Mouse (Mus musculus): ENCODE measurements at regions not wholly inside any gene's neighbourhood (a gene's known extent, or its start where the extent isn't known, plus 50 kb on each side); places are given as distances from the start of the nearest gene placed in this dataset.

DNA sequence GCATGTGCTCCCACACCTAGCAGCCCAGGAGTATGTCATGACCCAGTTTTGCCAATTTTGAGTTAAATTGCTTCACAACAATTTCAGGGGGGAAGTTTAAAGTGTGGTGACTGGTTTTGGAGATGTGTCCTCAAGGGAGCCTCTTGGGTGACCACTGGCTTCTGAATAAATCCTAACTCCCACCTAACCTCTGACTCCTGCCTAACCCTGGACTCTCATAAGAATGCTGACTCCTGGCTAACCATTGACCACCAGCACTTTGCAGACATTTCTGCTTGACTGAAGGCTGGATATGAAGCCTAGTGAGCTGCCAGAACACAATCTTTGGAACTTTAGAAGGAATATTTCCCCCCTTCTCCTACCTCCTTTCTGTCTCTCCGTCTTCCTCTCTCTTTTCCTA, 133.3 kb upstream of the Tmpo start:
- no peak for DNase-seq (ENCODE audit: extremely low spot score)

DNA sequence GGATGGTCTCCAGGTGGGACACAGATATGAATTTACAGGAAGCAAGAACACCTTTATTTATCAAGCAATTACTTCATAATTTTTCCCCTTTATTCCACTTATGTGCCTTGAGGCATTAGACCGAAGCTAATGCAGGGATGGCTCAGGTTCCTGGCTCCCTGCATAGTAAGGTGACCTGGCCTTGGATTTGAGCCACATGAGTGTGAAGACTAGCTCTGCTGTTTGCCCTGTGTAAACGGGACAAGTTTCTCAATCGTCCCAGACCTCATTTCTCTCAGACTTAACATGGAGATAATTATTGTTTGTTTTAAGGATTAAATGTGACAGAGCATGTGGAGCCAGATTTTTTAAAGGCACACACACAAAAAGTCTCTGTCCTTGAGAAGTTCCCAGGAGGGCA, 132.2 kb upstream of the Tmpo start:
- DNase-seq (ENCODE audit: extremely low spot score) = no peak

DNA sequence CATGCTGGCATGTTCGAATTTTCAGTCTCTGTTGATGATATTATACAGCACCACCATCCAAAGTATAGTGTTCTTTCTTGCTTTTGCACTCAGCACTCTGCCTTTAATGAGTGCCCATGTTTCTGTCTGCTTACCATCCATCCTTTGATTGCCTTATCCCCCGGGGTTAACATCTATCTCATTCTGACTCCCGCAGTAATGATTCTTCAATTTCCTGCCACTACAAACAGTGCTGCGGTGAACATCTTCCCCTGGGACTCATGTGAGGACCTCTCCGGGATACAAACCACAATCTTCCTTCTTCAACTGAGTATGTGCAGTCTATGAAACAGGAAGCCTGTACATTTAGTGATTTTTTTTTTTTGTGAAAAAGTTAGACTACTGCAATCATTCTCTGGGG, 131.8 kb upstream of the Tmpo start:
- no peak for DNase-seq (ENCODE audit: extremely low spot score)

DNA sequence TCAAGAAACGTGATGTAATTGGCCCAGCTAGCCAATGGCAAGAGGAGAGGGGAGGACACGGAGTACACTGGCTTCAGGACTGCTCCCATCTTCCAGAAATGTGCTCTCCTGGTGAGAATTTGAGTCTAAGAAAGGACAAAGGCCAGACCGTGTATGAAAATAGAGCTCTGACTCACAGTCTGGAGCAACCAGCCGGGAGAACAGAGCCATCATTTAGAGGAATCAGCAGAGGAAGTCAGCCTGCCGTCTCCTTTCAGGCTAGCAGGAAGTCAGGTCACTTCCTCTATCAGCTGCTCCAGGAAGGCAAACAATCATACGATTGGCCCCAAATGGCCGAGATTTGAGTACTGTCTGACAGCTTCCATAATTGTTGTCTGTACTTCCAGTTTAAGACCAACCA, 119.0 kb upstream of the Tmpo start:
- no peak for DNase-seq (ENCODE audit: extremely low spot score)

DNA sequence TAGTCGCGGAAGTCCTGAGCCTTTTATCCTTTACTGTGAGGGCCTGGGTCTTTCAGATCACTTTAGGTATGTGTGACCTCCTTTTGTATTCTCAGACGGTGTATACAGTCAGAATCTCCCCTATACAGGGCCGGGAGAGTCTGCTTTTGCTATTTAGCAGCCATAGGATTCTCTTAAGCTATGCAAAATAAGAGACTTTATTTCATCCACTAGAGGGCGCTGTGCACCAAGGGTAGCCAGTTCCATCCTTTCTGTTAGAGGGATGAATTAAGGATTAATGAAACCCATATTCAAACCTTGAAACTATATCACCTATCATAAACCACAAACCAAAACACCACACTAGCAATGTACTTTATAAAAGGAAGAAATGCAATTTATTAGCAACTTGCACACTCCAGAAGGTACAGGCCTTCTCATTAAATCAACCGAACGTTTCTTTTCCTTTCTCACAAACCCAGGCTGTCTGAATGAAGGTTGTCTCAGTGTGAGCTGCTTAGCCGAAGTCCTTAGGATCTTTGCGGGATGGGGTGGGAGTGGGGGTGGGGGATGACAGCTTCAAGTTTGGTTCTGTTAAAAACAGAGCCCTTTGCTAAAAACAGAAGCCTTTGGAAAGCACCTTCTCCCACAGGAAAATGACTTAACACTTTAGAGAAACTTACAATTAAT, 116.8 kb upstream of the Tmpo start:
- peak; percentile 74 for DNase-seq (ENCODE audit: extremely low spot score)

DNA sequence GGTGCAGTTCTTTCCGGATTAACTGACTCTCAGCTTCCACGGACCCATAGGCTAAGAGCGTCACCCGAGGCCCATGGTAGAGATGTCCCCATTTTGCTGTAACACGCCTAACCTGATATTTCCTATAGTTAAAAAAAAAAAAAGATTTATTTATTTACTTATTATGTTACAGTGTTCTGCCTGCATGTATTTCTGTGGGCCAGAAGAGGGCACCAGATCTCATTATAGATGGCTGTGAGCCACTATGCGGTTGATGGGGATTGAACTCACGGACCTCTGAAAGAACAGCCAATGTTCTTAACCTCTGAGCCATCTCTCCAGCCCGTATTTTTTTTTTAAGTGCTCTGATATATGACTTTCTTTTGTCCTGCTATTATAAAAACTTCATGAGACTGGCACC, 114.2 kb upstream of the Tmpo start:
- no peak for DNase-seq (ENCODE audit: extremely low spot score)

DNA sequence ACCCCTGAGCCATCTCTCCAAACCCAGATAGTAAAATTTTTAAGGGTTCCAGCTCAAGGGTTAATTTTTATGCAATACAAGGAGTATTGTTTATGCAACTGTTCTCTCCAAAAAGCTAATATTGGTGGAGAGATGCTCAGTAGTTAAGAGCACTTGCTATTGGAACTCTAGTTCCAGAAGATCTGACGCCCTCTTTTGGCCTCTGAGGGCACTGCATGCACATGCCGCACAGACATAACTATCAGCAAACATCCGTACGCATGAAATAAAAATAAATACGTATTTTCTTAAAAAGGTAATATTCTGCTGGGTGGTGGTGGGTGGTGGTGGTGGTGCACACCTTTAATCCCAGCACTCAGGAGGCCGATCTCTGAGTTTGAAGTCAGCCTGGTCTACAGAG, 112.1 kb upstream of the Tmpo start:
- DNase-seq (ENCODE audit: extremely low spot score) = no peak

DNA sequence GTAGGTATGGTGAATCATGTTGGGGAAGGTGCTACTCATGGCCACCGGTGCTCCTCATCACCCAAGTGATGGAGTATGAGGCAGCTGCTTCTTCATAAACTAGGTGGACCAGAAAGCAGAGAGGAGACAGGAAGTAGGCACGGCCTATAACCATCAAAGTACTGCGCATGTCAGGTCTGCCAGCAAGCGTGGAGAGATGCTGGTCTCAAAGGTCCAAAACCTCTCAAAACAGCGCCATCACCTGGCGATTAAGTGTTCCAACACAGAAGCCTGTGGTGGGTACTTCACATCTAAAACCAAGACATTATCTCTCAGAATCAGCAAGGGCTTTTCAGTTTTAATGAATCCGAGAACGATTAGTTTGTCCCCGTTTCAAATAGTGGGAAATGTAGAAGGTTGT, 103.1 kb upstream of the Tmpo start:
- DNase-seq (ENCODE audit: extremely low spot score) = no peak

DNA sequence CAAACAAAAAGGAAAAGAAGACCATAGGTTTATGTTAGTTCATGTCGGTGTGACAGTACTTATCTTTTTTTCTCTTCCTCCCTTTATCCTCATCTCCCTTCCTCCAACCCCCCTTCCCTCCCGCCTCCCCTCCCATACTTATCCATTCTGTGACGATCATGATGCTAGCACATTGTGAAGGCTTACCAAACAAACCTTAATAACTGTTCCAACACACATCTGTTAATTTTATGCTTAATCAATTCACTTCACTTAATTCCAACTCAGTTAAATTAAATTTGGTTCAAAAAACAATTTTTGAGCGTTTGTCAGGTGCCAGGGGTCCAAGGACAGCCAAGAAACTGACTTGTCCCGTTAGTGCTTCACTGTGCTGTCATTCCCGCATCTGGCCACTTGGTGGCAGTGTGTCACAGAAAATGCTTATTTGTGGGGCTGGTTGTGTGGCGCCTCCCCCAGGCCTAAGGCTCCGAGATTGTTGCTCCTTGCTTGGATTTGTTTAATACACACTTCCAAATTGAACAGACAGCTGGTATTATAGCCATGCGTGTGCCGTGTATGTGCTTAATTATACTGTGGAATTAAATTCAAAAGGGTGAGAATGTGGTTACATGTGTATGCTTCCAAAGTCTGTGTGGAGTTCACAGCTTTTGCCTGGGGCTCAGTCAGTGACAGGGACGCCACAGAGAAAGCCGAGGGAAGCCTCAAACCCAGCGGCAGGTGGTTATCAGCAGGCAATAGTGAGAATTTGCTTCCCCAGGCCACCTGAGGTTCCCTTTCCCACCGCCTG, 90.0 kb upstream of the Tmpo start:
- peak; percentile 92 for DNase-seq (ENCODE audit: extremely low spot score)

DNA sequence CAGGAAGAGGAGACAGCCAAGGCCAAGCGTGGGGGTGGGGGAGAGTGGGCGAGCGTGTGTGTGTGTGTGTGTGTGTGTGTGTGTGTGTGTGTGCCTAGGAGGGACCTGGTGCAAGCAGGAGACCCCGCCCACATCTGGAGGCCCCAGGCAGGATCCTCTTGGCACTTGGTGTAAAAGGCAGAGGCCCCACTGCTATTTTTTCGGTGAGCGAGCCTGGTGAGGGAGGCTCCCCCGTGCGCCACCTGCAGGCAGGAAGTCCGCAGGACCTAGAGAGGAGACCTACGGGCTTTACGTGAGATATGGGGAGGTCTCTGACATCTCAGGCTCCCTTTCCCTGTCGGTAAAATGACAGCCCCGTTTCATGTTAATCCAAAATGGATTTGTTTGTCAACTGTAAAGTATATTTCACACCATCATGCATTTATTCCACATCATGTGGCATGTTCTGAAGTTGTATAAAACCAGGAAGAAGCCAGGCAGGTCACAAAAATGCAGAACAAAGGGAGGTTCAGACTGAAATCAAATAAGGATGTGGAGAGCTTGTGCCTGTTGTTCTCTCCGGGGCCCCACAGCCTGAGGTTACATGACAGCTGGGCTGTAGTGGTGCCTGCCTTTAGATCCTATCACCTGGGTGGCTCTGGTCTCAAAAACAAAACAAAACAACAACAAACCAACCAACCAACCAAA, 89.3 kb upstream of the Tmpo start:
- peak; percentile 81 for DNase-seq (ENCODE audit: extremely low spot score)

DNA sequence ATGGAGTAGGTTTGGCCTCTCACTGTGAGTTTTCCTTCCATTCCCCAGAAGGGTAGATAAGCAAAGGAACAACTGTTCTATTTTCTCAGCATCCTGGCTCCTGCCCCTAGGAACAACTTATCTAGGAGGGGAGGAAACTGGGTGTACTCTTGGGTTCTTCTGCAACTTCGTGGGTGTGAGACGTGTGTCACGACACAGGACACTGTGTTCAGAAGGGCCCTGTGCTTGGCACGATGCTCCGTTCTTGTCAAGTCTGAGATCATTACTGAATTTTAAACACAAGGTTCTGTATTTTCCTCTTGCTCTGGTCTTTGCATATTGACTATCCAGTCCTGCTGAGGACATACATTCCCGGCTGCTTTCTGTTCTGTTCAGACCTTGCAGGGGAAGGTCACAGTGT, 86.8 kb upstream of the Tmpo start:
- no peak for DNase-seq (ENCODE audit: extremely low spot score)

DNA sequence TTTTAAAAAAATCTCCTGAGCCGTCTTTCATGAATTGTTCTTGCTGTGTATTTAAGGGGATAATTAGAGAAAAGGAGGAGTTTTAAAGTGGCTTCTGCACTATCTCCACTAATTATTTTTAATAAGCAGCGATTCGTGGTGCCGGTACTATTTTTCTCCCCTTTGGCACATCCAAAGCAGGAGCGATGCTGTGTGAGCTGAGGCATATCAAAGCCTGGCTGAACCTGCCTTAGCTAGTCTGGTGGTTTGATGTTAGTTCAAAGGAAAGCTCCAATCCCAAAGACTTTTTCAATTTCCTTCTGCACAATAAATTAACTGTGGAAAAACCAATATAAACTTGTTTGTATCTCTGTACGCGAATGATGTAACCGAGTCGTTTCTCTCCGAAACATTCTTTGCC, 79.3 kb upstream of the Tmpo start:
- DNase-seq (ENCODE audit: extremely low spot score) = no peak

DNA sequence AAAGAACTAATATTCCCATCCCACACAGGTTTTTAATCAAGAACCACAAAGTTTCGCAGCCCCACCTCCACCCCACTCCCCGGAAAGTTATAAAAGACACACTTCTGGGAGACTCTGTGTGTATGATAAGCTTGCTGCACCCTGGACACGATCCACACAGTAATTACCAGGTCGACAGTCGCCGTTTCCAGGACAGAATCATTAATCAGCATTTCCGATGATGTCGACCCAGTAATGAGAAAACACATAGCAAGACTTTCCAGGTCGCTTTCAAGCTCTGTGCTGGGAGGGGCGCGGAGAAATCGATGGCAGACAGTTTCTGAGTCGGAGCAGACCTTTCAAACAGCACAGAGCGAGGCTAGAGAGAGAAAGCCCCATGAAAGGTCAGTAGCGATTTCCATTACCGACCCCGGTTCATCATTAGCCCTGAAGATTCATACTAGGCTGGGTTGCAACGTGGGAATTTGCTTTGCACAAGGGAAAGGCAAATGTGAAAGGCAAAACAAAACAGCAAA, 68.6 kb upstream of the Tmpo start:
- DNase-seq (ENCODE audit: extremely low spot score) = no peak

DNA sequence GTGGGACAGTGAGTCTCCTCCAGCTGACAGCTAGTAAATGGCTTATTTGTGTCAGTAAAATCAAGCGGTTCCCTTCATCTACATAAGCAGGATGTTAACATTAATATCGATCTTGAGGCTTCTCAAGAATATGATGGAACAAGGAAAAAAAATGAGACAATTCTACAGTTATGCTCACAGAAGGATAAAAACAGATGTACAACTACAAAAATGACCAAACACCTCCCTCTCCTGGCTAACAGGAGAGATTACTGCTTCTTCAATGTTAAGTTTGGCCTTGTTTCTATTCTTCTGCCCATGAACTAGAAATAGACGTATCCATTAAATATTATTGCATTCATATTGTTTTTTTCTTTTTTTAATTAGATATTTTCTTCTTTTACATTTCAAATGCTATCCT, 63.2 kb upstream of the Tmpo start:
- DNase-seq (ENCODE audit: extremely low spot score) = no peak

DNA sequence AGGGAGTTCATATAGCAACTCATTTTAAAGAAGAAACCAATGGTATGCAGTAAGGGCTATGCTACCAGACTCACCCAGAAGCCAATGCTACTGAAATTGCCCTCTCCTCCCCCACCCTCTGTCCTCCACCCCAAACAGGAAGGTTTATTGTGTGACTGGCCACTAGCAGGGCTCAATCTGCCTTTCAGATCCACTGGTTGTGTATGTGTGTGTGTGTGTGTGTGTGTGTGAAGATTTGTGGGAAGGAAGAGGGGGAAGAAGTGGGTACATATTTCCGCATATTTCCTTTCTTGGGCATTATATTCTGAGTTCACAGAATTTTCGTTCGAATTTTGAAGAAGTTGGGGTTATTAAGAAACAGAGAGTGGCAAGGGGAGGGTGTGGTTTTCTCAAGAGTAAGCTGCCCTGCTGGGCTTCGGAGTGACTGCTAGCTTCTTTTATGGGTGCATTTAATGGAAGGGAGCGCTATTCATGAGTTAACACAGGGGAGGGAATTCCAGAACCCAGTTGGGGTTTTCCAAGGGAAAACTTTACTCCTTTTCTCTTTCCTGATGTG, 61.5 kb upstream of the Tmpo start:
- no peak for DNase-seq (ENCODE audit: extremely low spot score)

DNA sequence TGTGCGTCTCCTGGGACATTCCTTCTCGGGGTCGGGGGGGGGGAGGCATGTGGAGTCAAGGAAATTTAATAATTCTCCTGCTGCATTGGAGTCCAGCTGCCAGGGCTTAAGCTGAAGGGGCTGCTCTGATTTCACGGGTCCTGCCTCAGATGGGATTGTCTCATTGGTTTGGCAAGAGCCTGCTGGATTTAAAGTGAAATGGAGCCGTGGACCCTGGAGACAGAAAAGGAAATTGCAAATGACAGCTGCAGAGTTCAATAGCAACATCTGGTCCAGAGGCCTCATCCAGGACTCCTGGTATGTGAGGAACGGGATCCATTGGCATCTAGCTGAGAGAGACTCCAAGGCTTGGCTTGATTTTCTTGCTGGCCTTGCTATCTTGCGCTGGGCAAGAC, 60.5 kb upstream of the Tmpo start:
- peak; percentile 46 for DNase-seq (ENCODE audit: extremely low spot score)

DNA sequence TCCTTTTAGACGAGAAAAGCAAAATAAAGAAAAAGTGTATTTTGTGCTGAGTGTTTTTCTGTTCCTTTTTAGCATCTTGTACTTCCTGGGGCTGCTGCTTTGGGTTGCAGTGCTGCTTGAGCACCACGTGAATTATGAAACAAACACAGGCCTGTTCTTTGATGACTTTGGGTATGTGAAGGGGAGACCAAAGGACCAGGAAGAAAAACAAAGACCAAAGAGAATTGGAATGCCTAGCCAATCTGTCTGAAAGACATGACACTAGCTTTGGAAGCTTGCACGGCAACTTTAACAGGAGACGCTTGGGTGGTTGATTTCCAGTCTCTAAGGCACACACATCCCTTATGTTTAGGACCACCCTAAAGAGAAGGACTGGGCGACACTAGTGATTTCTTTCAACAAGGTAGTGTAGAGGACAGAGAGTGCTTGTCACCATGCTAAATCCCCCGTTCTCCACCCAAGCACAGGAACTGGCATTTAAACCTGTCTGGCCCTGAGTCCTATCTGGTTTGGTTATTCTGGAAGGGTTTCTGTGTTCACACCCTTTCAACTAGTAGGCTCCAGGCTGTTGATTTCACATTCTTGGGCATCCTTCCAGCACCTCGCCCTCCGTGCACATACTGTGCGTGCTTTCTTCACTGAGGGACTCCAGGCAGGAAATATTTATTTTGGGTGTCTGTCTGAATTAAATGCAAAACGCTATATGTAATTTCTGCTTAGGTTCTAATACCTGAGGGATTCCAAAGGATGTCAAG, 59.9 kb upstream of the Tmpo start:
- peak; percentile 19 for DNase-seq (ENCODE audit: extremely low spot score)

DNA sequence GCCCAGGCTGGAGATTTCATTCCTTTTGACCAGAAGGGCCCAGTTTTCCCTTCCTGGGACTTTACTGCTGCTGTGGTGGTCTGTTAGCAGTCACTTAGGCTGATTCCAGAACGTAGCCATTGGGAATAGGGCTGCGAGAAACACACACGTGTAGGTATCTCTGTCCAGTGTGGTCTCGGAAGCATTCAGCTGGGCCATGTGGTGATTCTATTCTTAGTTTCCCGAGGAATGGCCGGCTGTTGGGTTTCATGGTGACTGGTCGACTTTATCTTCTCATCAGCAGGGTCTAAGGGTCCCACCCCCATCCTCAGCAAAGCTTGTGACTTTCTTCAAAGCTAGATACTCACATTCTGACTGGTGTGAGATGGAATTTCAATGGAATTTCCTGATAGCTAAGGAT, 59.2 kb upstream of the Tmpo start:
- DNase-seq (ENCODE audit: extremely low spot score) = no peak

DNA sequence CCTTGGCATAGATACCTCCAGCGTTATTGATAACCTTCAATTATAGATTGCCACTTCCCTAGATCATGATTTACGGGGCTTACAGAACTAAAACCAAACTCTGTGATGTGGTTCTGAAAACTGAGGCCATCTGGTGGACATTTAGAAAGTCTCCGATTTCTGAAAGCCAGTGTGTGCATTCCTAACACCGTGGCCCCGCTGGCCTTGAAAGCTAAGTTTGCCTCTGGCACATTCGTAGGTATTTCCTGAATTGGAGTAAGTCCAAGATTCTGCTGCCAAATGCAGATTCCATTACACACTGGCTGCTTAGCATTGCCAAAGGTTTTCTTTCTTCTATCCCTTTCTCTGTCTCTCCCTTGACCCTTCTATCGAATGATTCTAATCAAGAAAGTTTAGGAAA, 55.7 kb upstream of the Tmpo start:
- DNase-seq (ENCODE audit: extremely low spot score) = peak; percentile 20

DNA sequence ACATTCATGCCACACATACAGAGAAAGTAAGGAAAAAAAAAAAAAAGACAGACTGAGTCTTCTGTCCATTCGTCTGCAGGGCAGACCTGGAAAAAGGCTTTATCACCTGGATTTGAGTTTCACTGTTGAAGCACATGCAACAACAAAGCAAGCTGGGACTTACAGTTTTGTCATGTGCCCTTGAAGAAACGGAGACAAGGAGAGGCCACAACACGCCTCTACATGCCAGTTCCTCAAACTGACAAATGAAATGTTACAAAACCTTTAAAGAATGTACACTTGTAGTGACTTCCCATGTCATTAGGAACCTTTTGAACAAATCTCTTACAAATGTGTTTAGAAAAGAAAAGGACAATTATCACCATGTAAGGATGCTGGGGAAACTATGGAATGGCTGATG, 53.6 kb upstream of the Tmpo start:
- no peak for DNase-seq (ENCODE audit: extremely low spot score)

Data from embryo, embryonic 9.5 days (tissue).